Mouse (Mus musculus) liver, embryonic 18 days (tissue): Measurements from ENCODE around the gene Hspb6. TPM values are rescaled to one million over a fixed set of nuclear protein-coding genes. Genes with fewer than 3 reads are reported as not detected.

Experiments
- polyA plus RNA-seq: library from polyadenylated mRNA; depleted of rRNA; stranded (reverse); fragments of >200 nt; gene quantifications from 2 replicates; pipeline ENCODE4 v1.2.3, GENCODE M21; 2012; rRNA removed

Gene Hspb6
- 3.5 and 4.6 TPM in 2 replicates for polyA plus RNA-seq

DNA sequence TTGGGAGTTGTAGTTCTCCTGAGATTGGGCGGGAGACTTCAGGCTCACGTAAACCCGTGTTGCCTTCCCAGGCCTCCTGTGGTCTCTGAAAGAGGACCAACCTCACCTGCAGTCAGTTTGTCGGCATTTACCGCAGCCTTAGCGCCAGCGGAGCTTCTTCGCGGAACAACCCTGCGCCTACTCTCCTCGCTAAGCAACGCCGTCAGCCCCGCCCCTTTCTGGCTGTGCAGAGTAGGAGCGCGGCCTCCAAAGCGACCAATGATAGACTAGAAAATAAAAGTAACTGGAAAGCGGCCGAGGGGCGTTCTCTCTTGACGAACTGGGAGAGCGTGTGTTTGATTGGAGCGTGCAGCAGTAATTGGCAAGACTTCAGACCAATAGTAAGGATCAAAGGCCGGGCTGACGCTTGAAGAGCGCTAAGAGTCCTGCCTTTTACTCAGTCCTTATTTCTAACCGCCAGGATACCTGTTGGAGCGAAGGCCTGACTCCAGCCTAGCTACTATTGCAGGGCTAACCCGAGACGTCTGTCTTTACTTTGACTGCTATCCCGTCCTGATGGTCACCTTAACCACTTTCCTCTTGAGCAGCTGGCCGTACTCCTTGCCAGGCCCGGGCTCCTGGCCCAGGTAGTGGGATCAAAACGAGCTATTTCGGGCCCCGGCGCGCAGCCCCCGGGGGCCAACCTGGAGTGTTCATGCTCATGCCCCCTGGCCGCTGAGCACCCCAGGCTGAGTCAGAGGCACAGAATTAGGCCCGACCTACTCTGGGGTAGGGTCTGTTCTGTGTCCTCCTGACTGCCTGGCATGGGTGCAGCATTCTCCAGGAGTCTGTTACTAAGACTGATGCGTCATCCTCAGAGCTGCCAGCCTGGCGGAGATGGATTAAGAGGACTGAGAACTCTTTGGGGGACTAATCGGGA, at the start of gene Hspb6, which contains the start of gene Proser3:
TSS of gene Hspb6 (plus strand) at position 77 of the 919 bp plus-strand sequence.
TSS of gene Proser3 (minus strand) at position 198 of the 919 bp plus-strand sequence.

DNA sequence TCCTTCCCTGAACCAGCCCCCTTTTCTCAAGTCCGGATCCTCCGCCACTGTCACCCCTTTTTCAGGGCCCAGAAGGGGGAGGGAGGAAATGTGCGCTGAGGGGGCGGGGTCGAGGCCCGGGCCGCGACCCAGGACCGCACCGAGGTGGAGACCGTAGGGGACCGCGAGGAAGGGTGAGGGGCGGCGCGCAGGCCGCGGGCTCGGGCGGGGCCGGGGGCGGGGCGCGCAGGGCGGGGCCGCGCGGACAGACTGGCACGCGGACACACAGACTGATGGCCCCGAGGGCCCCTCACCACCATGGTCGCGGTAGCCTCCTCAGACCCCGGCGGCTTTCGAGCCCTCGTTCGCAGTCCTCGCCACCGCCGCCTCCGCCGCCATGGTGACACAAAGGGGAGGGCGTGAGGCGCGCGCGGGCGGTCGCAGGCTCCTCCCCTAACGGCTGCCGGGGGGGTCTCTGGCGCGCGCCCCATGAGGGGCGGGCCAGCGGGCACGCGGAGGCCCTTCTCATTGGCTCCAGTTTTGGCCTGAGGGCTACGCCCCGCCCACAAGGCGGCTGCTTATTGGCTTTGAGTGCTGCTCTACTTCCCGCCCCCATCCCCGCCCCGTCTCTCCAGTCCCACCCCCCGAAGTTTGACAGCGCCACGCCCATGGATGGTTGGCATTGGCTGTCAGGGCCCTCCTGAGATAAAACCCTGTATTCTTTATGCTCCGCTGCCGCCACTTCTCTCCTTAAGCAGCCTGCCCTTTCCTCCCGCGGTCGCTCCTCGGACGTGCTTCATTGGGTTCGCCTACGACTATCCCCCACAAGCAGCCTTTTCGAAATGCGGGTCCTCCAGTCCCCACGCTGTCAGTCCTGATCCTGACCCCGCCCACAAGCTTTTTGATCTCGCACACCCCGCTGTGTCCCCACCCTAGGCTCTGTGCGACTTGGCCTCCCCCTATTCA, 17.1 kb upstream of the Hspb6 start, which contains the start of gene Arhgap33:
TSS of gene Arhgap33 (minus strand) at position 428 of the 945 bp plus-strand sequence.

DNA sequence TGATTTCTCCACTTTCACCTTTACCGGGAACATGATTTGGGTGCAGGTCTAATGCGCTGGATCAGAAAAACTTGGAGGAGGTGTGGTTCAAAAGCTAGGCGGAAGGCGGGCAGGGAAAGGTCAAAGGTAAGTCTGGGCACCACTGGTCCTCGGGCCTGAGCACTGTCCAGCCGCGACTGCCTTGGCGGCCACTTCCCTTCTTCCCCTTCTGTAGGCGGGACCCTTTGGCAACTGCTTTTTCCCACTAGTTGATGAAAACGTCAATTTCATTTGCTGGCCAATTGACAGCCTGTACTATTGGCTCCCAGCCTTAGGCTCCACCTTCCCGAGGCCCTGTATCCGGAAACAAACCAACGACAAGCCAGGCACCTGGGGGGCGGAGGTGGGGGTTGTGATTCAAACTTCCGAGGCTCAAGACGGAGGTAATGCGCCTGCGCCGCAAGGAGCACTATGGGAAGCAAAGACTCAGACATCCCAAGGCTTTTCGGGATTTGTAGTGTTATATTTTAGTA, 7.5 kb downstream of the Hspb6 start, which contains the start of gene Lin37:
TSS of gene Lin37 (minus strand) at position 396 of the 512 bp plus-strand sequence.

DNA sequence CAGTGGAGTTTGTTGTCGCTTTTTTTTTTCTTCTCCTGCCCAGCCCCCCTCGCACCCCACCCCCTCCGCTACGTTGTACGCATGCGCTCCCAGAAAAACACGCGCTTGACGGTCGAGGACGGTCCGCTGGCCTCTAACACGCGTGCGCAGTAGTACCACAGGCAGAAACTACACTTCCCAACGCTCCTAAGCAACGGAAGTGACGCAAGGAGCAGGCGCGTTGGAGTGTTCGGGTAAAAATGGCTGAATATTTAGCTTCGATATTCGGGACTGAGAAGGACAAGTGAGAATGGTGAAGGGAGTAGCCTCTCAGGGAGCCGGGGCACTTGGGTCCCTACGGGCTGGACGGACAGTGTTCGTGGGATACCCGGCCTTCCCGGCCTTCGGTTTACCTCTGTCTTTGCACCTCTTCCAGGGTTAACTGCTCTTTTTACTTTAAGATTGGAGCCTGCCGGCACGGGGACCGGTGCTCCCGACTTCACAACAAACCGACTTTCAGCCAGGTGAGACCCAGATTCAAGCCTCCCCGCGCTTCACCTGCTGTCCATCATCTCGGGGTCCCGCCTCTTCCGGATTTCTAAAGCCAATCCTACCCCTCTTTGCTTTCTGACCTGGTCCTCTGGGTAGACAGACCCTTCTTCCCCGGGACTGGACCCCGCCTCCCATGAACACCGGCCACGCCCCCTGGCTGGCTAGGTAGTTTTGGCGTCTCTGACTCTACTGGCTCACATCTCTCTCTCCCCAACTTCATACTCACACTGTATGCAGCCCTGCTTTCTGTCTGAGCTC, 11.3 kb downstream of the Hspb6 start, which contains the start of the genes U2af1l4, Gm49396 and Psenen:
TSS of gene U2af1l4 (plus strand) at position 185 of the 789 bp plus-strand sequence.
TSS of gene Gm49396 (plus strand) at position 228 of the 789 bp plus-strand sequence.
TSS of gene Psenen (minus strand) at position 511 of the 789 bp plus-strand sequence.

DNA sequence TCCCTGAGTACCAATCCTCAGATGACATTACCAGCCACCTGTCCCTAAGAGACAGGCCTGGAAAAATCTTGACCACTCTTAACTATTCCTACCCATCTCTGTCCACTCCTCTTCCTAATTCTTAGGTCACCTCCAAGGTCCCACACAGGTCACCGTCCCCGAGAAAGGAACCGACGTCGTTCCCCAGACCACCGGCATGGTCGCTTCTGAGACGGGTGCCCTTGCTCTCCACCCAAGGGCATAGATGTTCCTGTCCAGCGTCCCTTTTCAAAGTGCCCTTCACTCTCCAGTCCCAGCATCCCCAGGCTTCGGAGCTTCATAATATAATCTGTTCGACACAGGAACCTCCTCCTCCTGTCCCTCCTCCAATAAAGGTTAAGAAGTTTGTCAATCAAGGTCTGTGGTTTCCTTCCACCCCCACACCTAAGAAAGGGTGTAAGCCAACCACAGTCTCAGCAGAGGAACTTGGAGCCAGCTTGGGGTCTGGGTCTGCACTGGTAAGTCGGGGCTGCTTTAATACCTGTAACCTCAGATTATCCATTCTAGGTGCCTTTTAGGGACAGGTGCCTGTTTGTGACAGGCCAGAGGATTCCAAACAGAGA, 13.1 kb downstream of the Hspb6 start, which contains the start of gene Igflr1:
TSS of gene Igflr1 (plus strand) at position 458 of the 602 bp plus-strand sequence.

DNA sequence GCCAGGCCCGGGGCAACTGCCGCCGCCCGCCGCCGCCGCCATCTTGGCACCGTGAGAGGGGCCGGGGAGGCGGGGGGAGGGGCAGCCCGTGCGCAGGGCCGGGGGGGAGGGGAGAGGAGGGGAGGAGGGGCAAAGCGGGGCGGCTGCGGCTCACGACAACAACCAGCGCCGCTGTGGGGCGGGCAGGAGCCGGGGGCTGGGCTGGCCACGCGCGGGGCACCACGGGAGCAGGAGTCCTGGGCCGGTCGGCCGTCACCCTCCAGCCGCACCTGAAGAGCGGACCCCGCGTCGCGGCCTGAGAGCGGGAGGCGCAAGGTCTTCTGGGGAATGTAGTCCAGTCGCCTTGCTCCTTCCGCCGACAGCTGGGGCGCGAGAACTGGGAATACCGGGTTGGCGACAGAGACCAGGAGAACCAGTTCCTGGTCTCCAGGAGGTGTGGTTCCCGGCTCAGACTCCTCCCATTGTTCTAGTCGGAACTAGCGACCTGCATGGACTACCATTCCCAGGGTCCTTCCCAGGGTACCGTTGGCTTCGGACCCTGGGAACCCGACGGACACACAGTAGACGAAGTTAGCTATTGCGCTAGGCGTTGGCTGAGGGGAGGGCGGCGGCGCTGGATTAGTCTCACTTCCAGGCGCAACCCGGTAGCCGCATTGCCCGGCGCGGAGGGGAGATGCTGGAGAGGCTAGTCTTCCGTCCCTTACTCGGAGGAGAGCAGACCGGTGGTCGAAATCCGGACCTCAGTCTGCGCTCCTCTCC, 36.9 kb downstream of the Hspb6 start, which contains the start of gene Kmt2b:
TSS of gene Kmt2b (minus strand) at position 51 of the 759 bp plus-strand sequence.

DNA sequence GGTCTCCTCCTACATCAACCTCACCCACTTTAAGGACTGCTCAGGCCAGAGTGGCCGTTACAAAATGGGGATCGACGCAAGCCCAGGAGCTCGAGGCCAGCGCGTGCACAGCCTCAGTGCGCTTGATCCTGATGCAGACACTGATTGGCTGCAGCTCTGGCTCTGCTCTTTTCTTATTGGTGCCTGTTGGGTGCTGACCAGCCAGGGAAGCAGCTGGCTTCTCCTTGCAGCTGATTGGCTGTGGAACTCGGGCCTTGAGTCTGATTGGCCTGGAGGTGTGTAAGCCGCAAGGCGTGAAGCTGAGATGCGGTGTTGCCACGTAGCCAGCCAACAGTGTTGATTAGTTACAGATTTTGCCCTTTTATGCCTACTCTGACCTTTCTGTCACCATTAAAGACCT, 46.8 kb downstream of the Hspb6 start, which contains the start of gene Zbtb32:
TSS of gene Zbtb32 (minus strand) at position 124 of the 400 bp plus-strand sequence.

Other genes with a start within 250 kb of the Hspb6 start
- gene Alkbh6, start 243.5 kb upstream of the Hspb6 start, polyA plus RNA-seq, result 18.7 and 21.2 TPM in 2 replicates
- gene Syne4, start 237.4 kb upstream of the Hspb6 start, polyA plus RNA-seq, result 33.6 and 40.1 TPM in 2 replicates
- gene E130208F15Rik, start 230.4 kb upstream of the Hspb6 start, polyA plus RNA-seq, result 0.35 and 0.37 TPM in 2 replicates
- 6.4 and 7.1 TPM in 2 replicates for gene Sdhaf1, start 228.3 kb upstream of the Hspb6 start, polyA plus RNA-seq
- gene Lrfn3, start 189.4 kb upstream of the Hspb6 start, polyA plus RNA-seq, result 4.1 and 4.2 TPM in 2 replicates
- 219 and 235 TPM in 2 replicates for gene Tyrobp, start 138.4 kb upstream of the Hspb6 start, polyA plus RNA-seq
- gene Hcst, start 132.3 kb upstream of the Hspb6 start, polyA plus RNA-seq, result 9.2 and 10.5 TPM in 2 replicates
- 1.9 TPM in 2 replicates for gene Nfkbid, start 130.4 kb upstream of the Hspb6 start, polyA plus RNA-seq
- 2.4 and 2.6 TPM in 2 replicates for gene Aplp1, start 106.6 kb upstream of the Hspb6 start, polyA plus RNA-seq
- 0.08 and 0.24 TPM in 2 replicates for gene Kirrel2, start 94.5 kb upstream of the Hspb6 start, polyA plus RNA-seq
- gene Nphs1, start 93.9 kb upstream of the Hspb6 start, polyA plus RNA-seq, result 0.01 and 0.06 TPM in 2 replicates
- gene Prodh2, start 58.6 kb upstream of the Hspb6 start, polyA plus RNA-seq, result 170 and 183 TPM in 2 replicates
- gene Arhgap33, start 17.1 kb upstream of the Hspb6 start, polyA plus RNA-seq, result 3.4 and 4.6 TPM in 2 replicates
- gene Proser3, start 121 bp downstream of the Hspb6 start, polyA plus RNA-seq, result 3.4 and 6.2 TPM in 2 replicates
- 13.1 and 13.4 TPM in 2 replicates for gene Lin37, start 7.7 kb downstream of the Hspb6 start, polyA plus RNA-seq
- gene U2af1l4, start 11.1 kb downstream of the Hspb6 start, polyA plus RNA-seq, result 20.0 and 21.9 TPM in 2 replicates
- gene Gm49396, start 11.2 kb downstream of the Hspb6 start, polyA plus RNA-seq, result 0.68 and 0.95 TPM in 2 replicates
- gene Psenen, start 11.4 kb downstream of the Hspb6 start, polyA plus RNA-seq, result 61.9 and 66.3 TPM in 2 replicates
- gene Igflr1, start 13.2 kb downstream of the Hspb6 start, polyA plus RNA-seq, result 1.2 and 1.3 TPM in 2 replicates
- gene Kmt2b, start 36.5 kb downstream of the Hspb6 start, polyA plus RNA-seq, result 8.2 and 10.0 TPM in 2 replicates
- 0.24 and 0.36 TPM in 2 replicates for gene Zbtb32, start 46.7 kb downstream of the Hspb6 start, polyA plus RNA-seq
- gene Upk1a, start 60.7 kb downstream of the Hspb6 start, polyA plus RNA-seq, result 0.23 and 0.35 TPM in 2 replicates
- 514 and 548 TPM in 2 replicates for gene Cox6b1, start 74.0 kb downstream of the Hspb6 start, polyA plus RNA-seq
- gene Etv2, start 83.7 kb downstream of the Hspb6 start, polyA plus RNA-seq, result not detected in 2 replicates
- gene Rbm42, start 98.1 kb downstream of the Hspb6 start, polyA plus RNA-seq, result 21.2 and 21.7 TPM in 2 replicates
- 13.8 and 14.4 TPM in 2 replicates for gene Haus5, start 112.8 kb downstream of the Hspb6 start, polyA plus RNA-seq
- not detected in 2 replicates for gene Pmis2, start 119.4 kb downstream of the Hspb6 start, polyA plus RNA-seq
- gene 2200002J24Rik, start 146.7 kb downstream of the Hspb6 start, polyA plus RNA-seq, result 0.24 and 0.43 TPM in 2 replicates
- gene Atp4a, start 160.0 kb downstream of the Hspb6 start, polyA plus RNA-seq, result 2.5 and 3.2 TPM in 2 replicates
- gene Tmem147, start 177.4 kb downstream of the Hspb6 start, polyA plus RNA-seq, result 82.8 and 85.1 TPM in 2 replicates
- gene Gapdhs, start 191.5 kb downstream of the Hspb6 start, polyA plus RNA-seq, result 0.06 TPM in 1 of 2 replicates, not detected in the other
- 0.99 and 1.0 TPM in 2 replicates for gene Sbsn, start 199.3 kb downstream of the Hspb6 start, polyA plus RNA-seq
- 1.4 and 1.5 TPM in 2 replicates for gene Dmkn, start 211.6 kb downstream of the Hspb6 start, polyA plus RNA-seq
- 0.16 and 1.4 TPM in 2 replicates for gene Krtdap, start 235.7 kb downstream of the Hspb6 start, polyA plus RNA-seq